Mouse (Mus musculus) MEL (cell line): Measurements from ENCODE around the gene Gm3839. TPM values are rescaled to one million over a fixed set of nuclear protein-coding genes. Genes with fewer than 3 reads are reported as not detected.

Experiments used
- DNase-seq: peaks from one replicate; pipeline ENCODE4 v3.0.0; 2011; ENCODE audit warnings: low read depth, low spot score
- H3K27ac ChIP-seq: 2 replicates; pipeline ENCODE4 v1.5.1; 2012; ENCODE audit warnings: low read depth, mild to moderate bottlenecking, control low read depth, low read length, moderate library complexity; ENCODE audit not compliant: control insufficient read depth
- H3K27me3 ChIP-seq, 2 experiments: fragments of 150-350 bp in 1 of 2; sonication (generic) in 1 of 2; 2 replicates each; pipeline ENCODE4 v1.6.1; 2012; ENCODE audit warnings: low read length in 2 of 2, mild to moderate bottlenecking in 2 of 2, improper control_type of control experiment in 1 of 2, moderate library complexity in 1 of 2; ENCODE audit not compliant: insufficient read depth in 2 of 2, control insufficient read depth in 1 of 2
- H3K36me3 ChIP-seq, 2 experiments: 2 replicates each; pipeline ENCODE4 v1.6.1; 2012 to 2014; ENCODE audit warnings: low read length in 2 of 2, improper control_type of control experiment in 1 of 2, inconsistent platforms in 1 of 2, mild to moderate bottlenecking in 1 of 2; ENCODE audit not compliant: insufficient read depth in 2 of 2, control insufficient read depth in 1 of 2
- H3K4me1 ChIP-seq, 2 experiments: fragments of 150-350 bp in 1 of 2; sonication (generic) in 1 of 2; 2 replicates each; pipeline ENCODE4 v1.6.1; 2012; ENCODE audit warnings: low read length in 2 of 2, improper control_type of control experiment in 1 of 2, mild to moderate bottlenecking in 1 of 2; ENCODE audit not compliant: insufficient read depth in 2 of 2, control insufficient read depth in 1 of 2
- H3K4me3 ChIP-seq, 2 experiments: fragments of 150-350 bp in 1 of 2; sonication (generic) in 1 of 2; 2 replicates each; pipeline ENCODE4 v1.5.1; 2012; ENCODE audit warnings: low read depth in 2 of 2, low read length in 2 of 2, mild to moderate bottlenecking in 2 of 2, moderate library complexity in 2 of 2, control low read depth in 1 of 2, improper control_type of control experiment in 1 of 2; ENCODE audit not compliant: control insufficient read depth in 1 of 2, insufficient read depth in 1 of 2
- H3K79me2 ChIP-seq: 2 replicates; pipeline ENCODE4 v1.6.1; 2012; ENCODE audit warnings: mild to moderate bottlenecking, low read length, moderate library complexity; ENCODE audit not compliant: control insufficient read depth, poor library complexity, insufficient read depth
- H3K9ac ChIP-seq: 2 replicates; pipeline ENCODE4 v1.6.1; 2012; ENCODE audit warnings: low read depth, mild to moderate bottlenecking, control low read depth, low read length, moderate library complexity; ENCODE audit not compliant: control insufficient read depth, poor library complexity, severe bottlenecking
- H3K9me3 ChIP-seq: fragments of 150-350 bp; sonication (generic); replicated peaks from 2 replicates; pipeline ENCODE4 v1.6.1; 2012; ENCODE audit warnings: mild to moderate bottlenecking, low read length, improper control_type of control experiment, moderate library complexity; ENCODE audit not compliant: insufficient read depth
- BHLHE40 ChIP-seq: IDR thresholded peaks from 2 replicates; pipeline ENCODE4 v1.6.1; 2012; ENCODE audit warnings: low read depth, mild to moderate bottlenecking, inconsistent platforms, low read length, improper control_type of control experiment, borderline replicate concordance
- CHD2 ChIP-seq: IDR thresholded peaks from 2 replicates; pipeline ENCODE4 v1.6.1; 2011; ENCODE audit warnings: low read length, improper control_type of control experiment
- CTCF ChIP-seq, 3 experiments: IDR thresholded peaks in 2 of 3; conservative IDR thresholded peaks in 1 of 3; 2 replicates each; pipeline ENCODE4 v1.5.1; 2011 to 2012; ENCODE audit warnings: low read length in 3 of 3, low read depth in 2 of 3, mild to moderate bottlenecking in 2 of 3, improper control_type of control experiment in 1 of 3, inconsistent platforms in 1 of 3, mixed read lengths in 1 of 3, moderate library complexity in 1 of 3; ENCODE audit not compliant: control insufficient read depth in 1 of 3, insufficient read depth in 1 of 3, poor library complexity in 1 of 3, severe bottlenecking in 1 of 3
- E2F4 ChIP-seq: IDR thresholded peaks from 2 replicates; pipeline ENCODE4 v1.6.1; 2011; ENCODE audit warnings: low read depth, low read length, improper control_type of control experiment, borderline replicate concordance
- ETS1 ChIP-seq: IDR thresholded peaks from 2 replicates; pipeline ENCODE4 v1.6.1; 2012; ENCODE audit warnings: low read depth, mild to moderate bottlenecking, inconsistent platforms, low read length, improper control_type of control experiment, moderate library complexity
- GABPA ChIP-seq: IDR thresholded peaks from 2 replicates; pipeline ENCODE4 v1.6.1; 2012; ENCODE audit warnings: low read depth, mild to moderate bottlenecking, inconsistent platforms, low read length, improper control_type of control experiment, moderate library complexity
- MAFK ChIP-seq: IDR thresholded peaks from 2 replicates; pipeline ENCODE4 v1.6.1; 2011; ENCODE audit warnings: low read depth, mild to moderate bottlenecking, low read length, improper control_type of control experiment, borderline replicate concordance
- MEF2A ChIP-seq: IDR thresholded peaks from 2 replicates; pipeline ENCODE4 v1.6.1; 2014; ENCODE audit warnings: low read depth, mild to moderate bottlenecking, inconsistent platforms, low read length, improper control_type of control experiment; ENCODE audit not compliant: poor library complexity, insufficient replicate concordance, severe bottlenecking; ENCODE audit errors: extremely low read depth
- MYB ChIP-seq: IDR thresholded peaks from 2 replicates; pipeline ENCODE4 v1.6.1; 2011; ENCODE audit warnings: mild to moderate bottlenecking, low read depth, low read length, improper control_type of control experiment
- NELFE ChIP-seq: IDR thresholded peaks from 2 replicates; pipeline ENCODE4 v1.6.1; 2011; ENCODE audit warnings: low read depth, low read length, improper control_type of control experiment
- NRF1 ChIP-seq: IDR thresholded peaks from 2 replicates; pipeline ENCODE4 v1.6.1; 2014; ENCODE audit warnings: low read depth, mild to moderate bottlenecking, inconsistent platforms, low read length, improper control_type of control experiment, moderate library complexity; ENCODE audit not compliant: poor library complexity, insufficient read depth, severe bottlenecking
- POLR2A ChIP-seq, 2 experiments: IDR thresholded peaks; 2 replicates each; pipeline ENCODE4 v1.6.1; 2011 to 2012; ENCODE audit warnings: low read length in 2 of 2, mild to moderate bottlenecking in 2 of 2, control low read depth in 1 of 2, improper control_type of control experiment in 1 of 2, low read depth in 1 of 2, moderate library complexity in 1 of 2; ENCODE audit not compliant: control insufficient read depth in 1 of 2, insufficient read depth in 1 of 2, poor library complexity in 1 of 2
- POLR2AphosphoS5 ChIP-seq: IDR thresholded peaks from 2 replicates; pipeline ENCODE4 v1.6.1; 2012; ENCODE audit warnings: low read depth, borderline replicate concordance, mild to moderate bottlenecking, inconsistent platforms, low read length, moderate library complexity, mixed read lengths
- RAD21 ChIP-seq: IDR thresholded peaks from 2 replicates; pipeline ENCODE4 v1.6.1; 2011; ENCODE audit warnings: mild to moderate bottlenecking, low read depth, low read length, improper control_type of control experiment
- RCOR1 ChIP-seq: IDR thresholded peaks from 2 replicates; pipeline ENCODE4 v1.6.1; 2012; ENCODE audit warnings: low read depth, mild to moderate bottlenecking, inconsistent platforms, low read length, improper control_type of control experiment
- TAL1 ChIP-seq: IDR thresholded peaks from 2 replicates; pipeline ENCODE4 v1.6.1; 2012; ENCODE audit warnings: mild to moderate bottlenecking, inconsistent platforms, low read length, moderate library complexity, mixed read lengths
- UBTF ChIP-seq: IDR thresholded peaks from 2 replicates; pipeline ENCODE4 v1.6.1; 2012; ENCODE audit warnings: low read depth, mild to moderate bottlenecking, inconsistent platforms, low read length, improper control_type of control experiment, moderate library complexity, borderline replicate concordance; ENCODE audit not compliant: insufficient read depth
- USF1 ChIP-seq: IDR thresholded peaks from 2 replicates; pipeline ENCODE4 v1.6.1; 2014; ENCODE audit warnings: low read depth, mild to moderate bottlenecking, inconsistent platforms, low read length, improper control_type of control experiment, moderate library complexity
- USF2 ChIP-seq, 2 experiments: IDR thresholded peaks; 2 replicates each; pipeline ENCODE4 v1.6.1; 2011 to 2012; ENCODE audit warnings: improper control_type of control experiment in 2 of 2, low read length in 2 of 2, borderline replicate concordance in 1 of 2, inconsistent platforms in 1 of 2, low read depth in 1 of 2, mild to moderate bottlenecking in 1 of 2; ENCODE audit not compliant: insufficient read depth in 1 of 2
- ZMIZ1 ChIP-seq: IDR thresholded peaks from 2 replicates; pipeline ENCODE4 v1.6.1; 2012; ENCODE audit warnings: low read depth, mild to moderate bottlenecking, inconsistent platforms, low read length, improper control_type of control experiment, moderate library complexity
- ZNF384 ChIP-seq: IDR thresholded peaks from 2 replicates; pipeline ENCODE4 v1.6.1; 2012; ENCODE audit warnings: low read depth, mild to moderate bottlenecking, inconsistent platforms, low read length, improper control_type of control experiment
- polyA plus RNA-seq, 2 experiments: library from polyadenylated mRNA; stranded (reverse) in 1 of 2; unstranded in 1 of 2; fragments of >175 nt in 1 of 2; fragments of >200 nt in 1 of 2; gene quantifications; 2 replicates each; pipeline versions ENCODE4 v1.2.1 to v1.2.4; 2012; ENCODE audit warnings: low replicate concordance in 2 of 2, low read depth in 1 of 2; ENCODE audit not compliant: insufficient read length in 2 of 2, insufficient read depth in 1 of 2, missing spikeins in 1 of 2
- total RNA-seq: library from RNA; depleted of rRNA; stranded (reverse); fragments of 300-350 nt; gene quantifications from 2 replicates; pipeline ENCODE4 v1.2.3, GENCODE M21; 2012

Gene Gm3839
- total and polyA plus RNA-seq, 3 experiments, result 0.42 to 0.68 TPM; not detected in 1

DNA sequence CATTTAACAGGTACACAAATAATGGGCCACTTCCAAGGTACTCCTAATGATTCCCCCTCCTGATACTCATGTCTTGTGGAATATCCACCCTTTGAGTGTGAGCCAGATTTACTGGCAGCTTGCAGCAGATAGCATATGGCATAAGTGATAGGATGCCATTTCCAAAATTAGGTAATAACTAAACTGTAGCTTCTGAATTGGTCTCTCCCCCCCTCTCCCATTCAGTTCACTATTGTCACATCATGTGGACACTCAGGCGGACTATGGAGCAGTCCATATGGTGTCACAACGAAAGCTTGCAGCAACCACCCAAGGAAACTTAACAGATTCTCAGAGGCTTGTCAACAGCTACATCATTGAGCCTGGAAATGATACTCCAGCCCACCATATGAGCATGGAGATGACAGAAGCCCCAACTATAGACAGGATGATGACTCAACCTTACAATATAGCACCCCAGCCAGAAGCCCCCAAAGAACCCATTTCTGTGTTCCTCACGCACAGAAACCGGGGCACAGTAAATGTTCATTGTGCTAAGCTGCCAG is 99.3 kb downstream of the Gm3839 start:
- no peak for DNase-seq
- Histone ChIP-seq H3K9me3 (no peaks in the 10 kb centered on the region), H3K79me2 (no peaks in the 10 kb centered on the region), H3K4me1 (no peaks in the 10 kb centered on the region), H3K9ac (no peak overlapping the region), H3K4me3 (no peak overlapping the region), H3K36me3 (no peaks in the 10 kb centered on the region), H3K27me3 (no peaks in the 10 kb centered on the region), H3K27ac (no peak overlapping the region)
- no peak for TF ChIP-seq NRF1
- TF ChIP-seq MYB, result no peak
- TF ChIP-seq TAL1, result no peak
- no peak for TF ChIP-seq ZMIZ1
- no peak for TF ChIP-seq GABPA
- TF ChIP-seq CHD2, result no peak
- no peak for TF ChIP-seq POLR2A (IDR thresholded peaks at IDR 0.05; ENCODE audit: control insufficient read depth in 1 of 2, insufficient read depth in 1 of 2, low read depth in 1 of 2, low read length in 2 of 2, poor library complexity in 1 of 2)
- no peak for TF ChIP-seq MEF2A
- TF ChIP-seq USF2 (IDR thresholded peaks at IDR 0.05; ENCODE audit: borderline replicate concordance in 1 of 2, insufficient read depth in 1 of 2, low read depth in 1 of 2, low read length in 2 of 2), result no peak

GRCm38 (mm10) chr14:11248053-11248452 is 108.5 kb downstream of the Gm3839 start:
- no peak overlapping the region for H3K9ac ChIP-seq
- no peaks in the 10 kb centered on the region for H3K4me1 ChIP-seq
- no peaks in the 10 kb centered on the region for H3K27me3 ChIP-seq
- no peak overlapping the region for H3K27ac ChIP-seq
- no peaks in the 10 kb centered on the region for H3K36me3 ChIP-seq
- no peak for DNase-seq
- TF ChIP-seq MEF2A (no peak), ZNF384 (no peak), MYB (no peak), POLR2AphosphoS5 (no peak), BHLHE40 (no peak), ETS1 (no peak), RAD21 (no peak), ZMIZ1 (no peak), UBTF (no peak), E2F4 (no peak), GABPA (no peak), NELFE (no peak), MAFK (no peak), CHD2 (no peak), USF1 (no peak), RCOR1 (no peak), NRF1 (no peak), CTCF (IDR thresholded peaks at IDR 0.05 in 2 of 3, conservative IDR thresholded peaks at IDR 0.05 in 1 of 3; ENCODE audit: control insufficient read depth in 1 of 3, insufficient read depth in 1 of 3, low read depth in 2 of 3, low read length in 3 of 3, poor library complexity in 1 of 3, severe bottlenecking in 1 of 3) (no peak)
- no peaks in the 10 kb centered on the region for H3K9me3 ChIP-seq
- no peak overlapping the region for H3K4me3 ChIP-seq
- H3K79me2 ChIP-seq, result no peaks in the 10 kb centered on the region
